Mouse (Mus musculus): ENCODE data around the gene Ptpn13. TPM values are rescaled to one million over a fixed set of nuclear protein-coding genes. Genes with fewer than 3 reads are reported as not detected.

Gene Ptpn13
- polyA plus RNA-seq, 1 experiment from 2014 or later, result 16.4 TPM

DNA sequence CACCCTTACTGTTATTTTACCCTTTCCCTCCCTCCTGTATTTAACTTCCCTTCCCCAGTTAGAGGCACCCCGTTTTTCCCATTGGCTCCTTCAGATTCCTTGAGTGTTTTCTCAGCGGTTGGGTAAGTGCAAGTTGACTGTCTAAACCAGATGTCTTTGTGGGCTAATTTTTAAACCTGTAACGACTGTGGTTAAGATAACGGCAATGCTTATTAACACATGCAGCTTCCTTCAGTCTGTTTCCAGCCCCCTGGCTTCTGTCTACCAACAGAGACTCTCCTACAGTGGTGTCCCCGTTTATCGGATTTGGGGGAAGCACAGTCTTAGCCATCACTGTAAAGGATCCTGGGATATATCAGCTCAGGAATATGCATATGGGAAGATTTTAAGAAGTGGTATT, 35.9 kb downstream of the Ptpn13 start:
- Histone ChIP-seq H3K36me3 (ENCODE audit: control insufficient read depth, insufficient read depth, low read length) (no peaks in the 10 kb centered on the region), H3K9ac (ENCODE audit: low read length) (no peak overlapping the region), H3K27me3 (ENCODE audit: control insufficient read depth, insufficient read depth, low read length) (no peaks in the 10 kb centered on the region), H3K9me3 (ENCODE audit: control insufficient read depth, low read length) (no peaks in the 10 kb centered on the region), H3K4me2 (ENCODE audit: low read depth) (no peak overlapping the region), H3K4me1 (ENCODE audit: control insufficient read depth, insufficient read depth, low read length) (no peaks in the 10 kb centered on the region), H3K27ac (ENCODE audit: low read depth, low read length) (no peak overlapping the region), H3K4me3 (ENCODE audit: low read depth, low read length) (no peak overlapping the region)
- 86% methylated on average over 6 of the region's 6 CpGs for WGBS
- no peak for ATAC-seq (ENCODE audit: insufficient read depth, low FRiP score, low TSS enrichment)
- DNase-seq (ENCODE audit: low spot score), result no peak

DNA sequence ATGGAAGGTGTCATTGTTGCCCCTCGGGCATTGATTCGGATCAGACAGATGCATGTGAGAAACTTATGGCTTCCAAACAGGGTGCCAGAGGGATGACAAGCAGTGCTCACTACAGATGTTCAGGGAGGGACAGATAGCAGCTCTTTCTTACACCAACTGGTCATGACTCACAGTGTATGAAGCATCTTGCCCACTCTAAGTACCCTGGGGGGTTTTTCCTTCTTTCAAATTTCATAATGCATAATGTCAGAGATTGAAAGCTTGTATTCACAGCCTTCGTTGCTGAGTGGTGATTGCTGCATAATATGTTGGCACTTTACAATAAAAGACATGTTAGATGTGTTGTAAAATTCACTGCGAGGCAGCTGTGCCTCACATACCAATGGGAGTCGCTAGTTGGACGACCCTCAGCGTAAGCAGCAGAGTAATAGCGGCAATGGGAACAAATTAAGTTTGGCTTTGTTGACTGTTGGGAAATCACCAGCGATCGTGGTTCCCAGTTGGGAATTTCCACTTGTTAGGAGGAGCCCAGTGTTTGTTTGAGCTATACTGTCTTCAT, 38.7 kb downstream of the Ptpn13 start:
- no peak overlapping the region for H3K4me3 ChIP-seq (ENCODE audit: low read depth, low read length)

DNA sequence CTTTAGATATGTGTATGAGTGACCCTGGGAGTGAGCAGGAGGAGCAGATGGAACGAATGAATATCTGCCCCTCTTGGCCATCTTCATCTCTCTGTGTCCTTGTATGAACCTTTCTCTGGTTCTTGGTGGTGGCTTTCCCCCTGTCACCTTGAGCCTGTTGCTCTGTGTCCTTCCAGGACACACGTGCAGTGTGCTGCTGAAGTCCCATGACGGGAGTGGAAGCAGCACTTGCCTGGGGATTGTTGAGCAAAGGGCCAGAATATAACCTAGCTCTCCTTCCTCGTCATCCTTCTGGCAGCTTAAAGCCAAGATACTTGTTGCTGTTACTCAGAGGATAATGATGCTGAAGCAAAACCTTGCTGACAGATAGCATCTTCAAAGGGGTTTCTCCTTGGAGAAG, 39.3 kb downstream of the Ptpn13 start:
- no peak overlapping the region for H3K4me3 ChIP-seq (ENCODE audit: low read depth, low read length)
- H3K4me1 ChIP-seq (ENCODE audit: control insufficient read depth, insufficient read depth, low read length), result no peaks in the 10 kb centered on the region
- H3K27me3 ChIP-seq (ENCODE audit: control insufficient read depth, insufficient read depth, low read length), result no peaks in the 10 kb centered on the region
- H3K9me3 ChIP-seq (ENCODE audit: control insufficient read depth, low read length), result no peaks in the 10 kb centered on the region
- no peaks in the 10 kb centered on the region for H3K36me3 ChIP-seq (ENCODE audit: control insufficient read depth, insufficient read depth, low read length)
- WGBS, result 88% methylated on average over 4 of the region's 4 CpGs
- no peak overlapping the region for H3K4me2 ChIP-seq (ENCODE audit: low read depth)
- DNase-seq (ENCODE audit: low spot score) (no peak), ATAC-seq (ENCODE audit: insufficient read depth, low FRiP score, low TSS enrichment) (no peak)
- no peak overlapping the region for H3K9ac ChIP-seq (ENCODE audit: low read length)
- no peak overlapping the region for H3K27ac ChIP-seq (ENCODE audit: low read depth, low read length)

More for the DNA sequence above, 38.7 kb downstream of the Ptpn13 start:
- WGBS, result 67% methylated on average over 10 of the region's 10 CpGs
- Histone ChIP-seq H3K9me3 (ENCODE audit: control insufficient read depth, low read length) (no peaks in the 10 kb centered on the region), H3K9ac (ENCODE audit: low read length) (no peak overlapping the region), H3K27me3 (ENCODE audit: control insufficient read depth, insufficient read depth, low read length) (no peaks in the 10 kb centered on the region), H3K36me3 (ENCODE audit: control insufficient read depth, insufficient read depth, low read length) (no peaks in the 10 kb centered on the region), H3K27ac (ENCODE audit: low read depth, low read length) (no peak overlapping the region), H3K4me2 (ENCODE audit: low read depth) (no peak overlapping the region), H3K4me1 (ENCODE audit: control insufficient read depth, insufficient read depth, low read length) (no peaks in the 10 kb centered on the region)
- no peak for ATAC-seq (ENCODE audit: insufficient read depth, low FRiP score, low TSS enrichment)
- DNase-seq (ENCODE audit: low spot score), result no peak

- Histone ChIP-seq H3K27ac (ENCODE audit: low read depth, low read length) (no peak overlapping the region), H3K27me3 (ENCODE audit: control insufficient read depth, insufficient read depth, low read length) (no peaks in the 10 kb centered on the region), H3K36me3 (ENCODE audit: control insufficient read depth, insufficient read depth, low read length) (no peaks in the 10 kb centered on the region), H3K9ac (ENCODE audit: low read length) (no peak overlapping the region), H3K4me3 (ENCODE audit: low read depth, low read length) (no peak overlapping the region), H3K9me3 (ENCODE audit: control insufficient read depth, low read length) (no peaks in the 10 kb centered on the region), H3K4me2 (ENCODE audit: low read depth) (no peak overlapping the region), H3K4me1 (ENCODE audit: control insufficient read depth, insufficient read depth, low read length) (no peaks in the 10 kb centered on the region)
- ATAC-seq (ENCODE audit: insufficient read depth, low FRiP score, low TSS enrichment) (no peak), DNase-seq (ENCODE audit: low spot score) (no peak)
- WGBS, result 83% methylated on average over 10 of the region's 10 CpGs
These were observed 39.8 kb downstream of the Ptpn13 start for GRCm38 (mm10) chr5:103464771-103465170.

DNA sequence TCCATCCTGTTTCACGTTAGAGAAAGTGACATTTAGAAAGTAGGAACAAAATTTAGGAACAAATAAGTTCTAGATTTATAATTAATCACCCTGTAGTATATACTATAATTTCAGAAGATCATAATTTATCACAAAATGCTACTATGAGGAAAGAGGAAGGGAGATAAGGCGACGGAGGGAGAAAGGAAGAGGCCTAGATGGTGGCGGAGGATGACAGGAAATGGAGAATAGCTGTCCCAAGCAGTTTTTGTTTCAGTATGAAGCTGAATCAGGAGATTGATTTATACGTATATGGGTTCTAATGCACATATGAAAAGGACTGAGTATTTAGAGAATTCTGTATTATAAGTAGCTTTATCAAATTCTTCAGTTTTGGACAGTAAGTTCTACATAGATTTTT, 47.7 kb downstream of the Ptpn13 start:
- ATAC-seq (ENCODE audit: insufficient read depth, low FRiP score, low TSS enrichment), result no peak
- Histone ChIP-seq H3K9me3 (ENCODE audit: control insufficient read depth, low read length) (no peaks in the 10 kb centered on the region), H3K4me3 (ENCODE audit: low read depth, low read length) (no peak overlapping the region), H3K4me1 (ENCODE audit: control insufficient read depth, insufficient read depth, low read length) (no peaks in the 10 kb centered on the region), H3K27me3 (ENCODE audit: control insufficient read depth, insufficient read depth, low read length) (no peaks in the 10 kb centered on the region), H3K9ac (ENCODE audit: low read length) (no peak overlapping the region), H3K27ac (ENCODE audit: low read depth, low read length) (no peak overlapping the region), H3K36me3 (ENCODE audit: control insufficient read depth, insufficient read depth, low read length) (no peaks in the 10 kb centered on the region), H3K4me2 (ENCODE audit: low read depth) (no peak overlapping the region)
- DNase-seq (ENCODE audit: low spot score), result no peak
- WGBS, result 94% methylated on average over 5 of the region's 5 CpGs

DNA sequence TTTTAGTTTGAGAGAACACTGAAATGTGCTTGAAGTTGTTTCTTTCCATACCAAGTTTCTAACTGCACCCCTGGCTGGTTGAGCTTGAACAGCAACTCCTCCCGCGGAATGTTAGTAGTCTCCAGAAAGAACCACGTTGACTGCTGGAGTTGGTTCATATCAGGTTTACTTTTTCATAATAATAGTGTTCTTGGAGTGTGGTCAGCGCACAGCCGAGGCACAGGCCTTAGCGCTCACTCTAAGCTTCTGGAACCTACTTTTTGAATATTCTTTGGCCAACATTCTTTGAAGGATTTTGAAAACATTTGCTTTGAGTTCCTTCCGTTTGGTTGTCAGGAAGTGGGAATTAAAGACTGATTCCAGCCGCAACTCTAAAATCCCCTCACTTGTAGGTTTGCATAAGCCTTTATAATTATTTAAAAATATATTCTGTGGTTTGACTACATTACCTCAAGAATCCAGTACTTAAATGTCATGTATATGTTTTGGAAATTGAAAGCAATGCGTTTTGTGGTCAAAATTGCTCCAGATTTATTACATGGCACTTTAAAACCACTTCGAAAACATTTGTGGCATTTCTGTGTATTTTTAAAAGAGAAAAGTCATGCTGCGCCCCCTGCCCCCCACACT, 48.6 kb downstream of the Ptpn13 start:
- Histone ChIP-seq H3K4me3 (ENCODE audit: low read depth, low read length) (no peak overlapping the region), H3K4me2 (ENCODE audit: low read depth) (no peak overlapping the region), H3K4me1 (ENCODE audit: control insufficient read depth, insufficient read depth, low read length) (no peaks in the 10 kb centered on the region), H3K36me3 (ENCODE audit: control insufficient read depth, insufficient read depth, low read length) (no peaks in the 10 kb centered on the region), H3K9me3 (ENCODE audit: control insufficient read depth, low read length) (no peaks in the 10 kb centered on the region), H3K9ac (ENCODE audit: low read length) (no peak overlapping the region), H3K27me3 (ENCODE audit: control insufficient read depth, insufficient read depth, low read length) (no peaks in the 10 kb centered on the region), H3K27ac (ENCODE audit: low read depth, low read length) (no peak overlapping the region)
- ATAC-seq (ENCODE audit: insufficient read depth, low FRiP score, low TSS enrichment) (no peak), DNase-seq (ENCODE audit: low spot score) (no peak)
- 92% methylated on average over 11 of the region's 11 CpGs for whole genome bisulfite sequencing

GRCm38 (mm10) chr5:103474259-103474658, 49.3 kb downstream of the Ptpn13 start:
- ATAC-seq (ENCODE audit: insufficient read depth, low FRiP score, low TSS enrichment) (no peak), DNase-seq (ENCODE audit: low spot score) (no peak)
- Histone ChIP-seq H3K4me3 (ENCODE audit: low read depth, low read length) (no peak overlapping the region), H3K9me3 (ENCODE audit: control insufficient read depth, low read length) (no peaks in the 10 kb centered on the region), H3K4me1 (ENCODE audit: control insufficient read depth, insufficient read depth, low read length) (no peaks in the 10 kb centered on the region), H3K27me3 (ENCODE audit: control insufficient read depth, insufficient read depth, low read length) (no peaks in the 10 kb centered on the region), H3K9ac (ENCODE audit: low read length) (no peak overlapping the region), H3K36me3 (ENCODE audit: control insufficient read depth, insufficient read depth, low read length) (no peaks in the 10 kb centered on the region), H3K27ac (ENCODE audit: low read depth, low read length) (no peak overlapping the region), H3K4me2 (ENCODE audit: low read depth) (no peak overlapping the region)
- WGBS, result 88% methylated on average over 4 of the region's 4 CpGs

GRCm38 (mm10) chr5:103475503-103475902, 50.5 kb downstream of the Ptpn13 start:
- Histone ChIP-seq H3K4me2 (ENCODE audit: low read depth) (no peak overlapping the region), H3K4me1 (ENCODE audit: control insufficient read depth, insufficient read depth, low read length) (no peaks in the 10 kb centered on the region), H3K9ac (ENCODE audit: low read length) (no peak overlapping the region), H3K27ac (ENCODE audit: low read depth, low read length) (no peak overlapping the region), H3K9me3 (ENCODE audit: control insufficient read depth, low read length) (no peaks in the 10 kb centered on the region), H3K27me3 (ENCODE audit: control insufficient read depth, insufficient read depth, low read length) (no peaks in the 10 kb centered on the region), H3K4me3 (ENCODE audit: low read depth, low read length) (no peak overlapping the region), H3K36me3 (ENCODE audit: control insufficient read depth, insufficient read depth, low read length) (no peaks in the 10 kb centered on the region)
- ATAC-seq (ENCODE audit: insufficient read depth, low FRiP score, low TSS enrichment) (no peak), DNase-seq (ENCODE audit: low spot score) (no peak)
- 94% methylated on average over 5 of the region's 5 CpGs for WGBS

- Histone ChIP-seq H3K4me1 (ENCODE audit: control insufficient read depth, insufficient read depth, low read length) (no peaks in the 10 kb centered on the region), H3K27me3 (ENCODE audit: control insufficient read depth, insufficient read depth, low read length) (no peaks in the 10 kb centered on the region), H3K4me3 (ENCODE audit: low read depth, low read length) (no peak overlapping the region), H3K4me2 (ENCODE audit: low read depth) (no peak overlapping the region), H3K27ac (ENCODE audit: low read depth, low read length) (no peak overlapping the region), H3K9ac (ENCODE audit: low read length) (no peak overlapping the region), H3K36me3 (ENCODE audit: control insufficient read depth, insufficient read depth, low read length) (no peaks in the 10 kb centered on the region), H3K9me3 (ENCODE audit: control insufficient read depth, low read length) (no peaks in the 10 kb centered on the region)
- ATAC-seq (ENCODE audit: insufficient read depth, low FRiP score, low TSS enrichment) (no peak), DNase-seq (ENCODE audit: low spot score) (no peak)
- 91% methylated on average over 5 of the region's 5 CpGs for WGBS
These were observed 54.5 kb downstream of the Ptpn13 start for GRCm38 (mm10) chr5:103479503-103479902.
